Mouse (Mus musculus) liver, embryonic 14.5 days (tissue): Measurements from ENCODE around the gene Ebf1. TPM values are rescaled to one million over a fixed set of nuclear protein-coding genes. Genes with fewer than 3 reads are reported as not detected.

Source experiments
- ATAC-seq: fragments of 200-750 bp; cut with Nextera tagmentation; 2 replicates; pipeline ENCODE4 v1.8.0; 2017; ENCODE audit warnings: moderate number of reproducible peaks, mild to moderate bottlenecking, moderate library complexity; ENCODE audit not compliant: insufficient read depth
- DNase-seq, 3 experiments: peaks; one replicate each; pipeline ENCODE4 v3.0.0-alpha.2; 2012 to 2013; ENCODE audit warnings: low read depth in 3 of 3, low spot score in 3 of 3
- H3K27ac ChIP-seq: fragments of 300-500 bp; sonication (generic); 2 replicates; pipeline ENCODE4 v1.5.1; 2014; ENCODE audit warnings: moderate library complexity, mild to moderate bottlenecking, control low read depth, inconsistent platforms
- H3K27me3 ChIP-seq: fragments of 300-500 bp; sonication (generic); 2 replicates; pipeline ENCODE4 v1.6.1; 2014; ENCODE audit warnings: mild to moderate bottlenecking, low read length, moderate library complexity; ENCODE audit not compliant: control insufficient read depth, insufficient read depth
- H3K36me3 ChIP-seq: fragments of 300-500 bp; sonication (generic); replicated peaks from 2 replicates; pipeline ENCODE4 v1.6.1; 2014; ENCODE audit warnings: low read depth; ENCODE audit not compliant: control insufficient read depth, insufficient read depth
- H3K4me1 ChIP-seq, 2 experiments: fragments of 200-500 bp in 1 of 2; fragments of 300-500 bp in 1 of 2; sonication (generic) in 1 of 2; replicated peaks; 2 replicates each; pipeline ENCODE4 v1.6.1; 2012 to 2014; ENCODE audit warnings: antibody characterized with exemption in 1 of 2, inconsistent platforms in 1 of 2, low read length in 1 of 2; ENCODE audit not compliant: control insufficient read depth in 2 of 2, insufficient read depth in 2 of 2
- H3K4me2 ChIP-seq: fragments of 300-500 bp; sonication (generic); 2 replicates; pipeline ENCODE4 v1.6.1; 2014; ENCODE audit warnings: low read depth, mild to moderate bottlenecking, control low read depth, moderate library complexity
- H3K4me3 ChIP-seq, 2 experiments: fragments of 200-500 bp in 1 of 2; fragments of 300-500 bp in 1 of 2; sonication (generic) in 1 of 2; 2 replicates each; pipeline ENCODE4 v1.5.1; 2012 to 2014; ENCODE audit warnings: low read depth in 2 of 2, low read length in 2 of 2, mild to moderate bottlenecking in 2 of 2, control low read depth in 1 of 2, inconsistent platforms in 1 of 2, moderate library complexity in 1 of 2; ENCODE audit not compliant: insufficient read depth in 1 of 2
- H3K9ac ChIP-seq: fragments of 300-500 bp; sonication (generic); replicated peaks from 2 replicates; pipeline ENCODE4 v1.6.1; 2014; ENCODE audit warnings: mild to moderate bottlenecking, control low read depth, moderate library complexity
- H3K9me3 ChIP-seq: fragments of 300-500 bp; sonication (generic); 2 replicates; pipeline ENCODE4 v1.6.1; 2016; ENCODE audit warnings: low read length, mixed read lengths; ENCODE audit not compliant: control insufficient read depth
- CTCF ChIP-seq: IDR thresholded peaks from 2 replicates; pipeline ENCODE4 v1.5.1; 2016; ENCODE audit warnings: antibody characterized with exemption, low read depth, control low read depth
- EP300 ChIP-seq: IDR thresholded peaks from 2 replicates; pipeline ENCODE4 v1.6.1; 2016; ENCODE audit warnings: antibody characterized with exemption, low read depth
- WGBS: fragments of 180-500 bp; shearing (Covaris S2); extraction: QIAGEN DNeasy Blood & Tissue Kit; methylation state at CpG from one replicate; pipeline ENCODE4 v1.1.7; 2014; ENCODE audit not compliant: insufficient replicate concordance; 5-methylcytosine and 5-hydroxymethylcytosine counted together
- polyA plus RNA-seq, 2 experiments: library from polyadenylated mRNA; depleted of rRNA in 1 of 2; stranded (reverse) in 1 of 2; unstranded in 1 of 2; fragments of >200 nt; fragmentation: Nextera tagmentation in 1 of 2; extraction: Ambion mirVana in 1 of 2; gene quantifications; 2 replicates each; pipeline versions ENCODE4 v1.2.1 to v1.2.3; 2012 to 2014

The Ebf1 gene
- polyA plus RNA-seq, 2 experiments, result 0.20 to 0.34 TPM

- DNase-seq (no peak), ATAC-seq (no peak)
- Histone ChIP-seq H3K27ac (no peak overlapping the region), H3K9me3 (no peaks in the 10 kb centered on the region), H3K9ac (no peak overlapping the region), H3K36me3 (no peaks in the 10 kb centered on the region), H3K27me3 (no peaks in the 10 kb centered on the region), H3K4me3 (no peak overlapping the region), H3K4me2 (no peak overlapping the region), H3K4me1 (no peaks in the 10 kb centered on the region)
- TF ChIP-seq EP300 (no peak), CTCF (no peak)
- 58% methylated on average over 3 of the region's 3 CpGs for WGBS
These were observed 181.2 kb downstream of the Ebf1 start for GRCm38 (mm10) chr11:44798270-44798669.

GRCm38 (mm10) chr11:44804046-44804445, 186.9 kb downstream of the Ebf1 start:
- 72% methylated on average over 7 of the region's 7 CpGs for WGBS
- Histone ChIP-seq H3K27me3 (no peaks in the 10 kb centered on the region), H3K27ac (no peak overlapping the region), H3K4me3 (no peak overlapping the region), H3K4me2 (no peak overlapping the region), H3K4me1 (no peaks in the 10 kb centered on the region), H3K9me3 (no peaks in the 10 kb centered on the region), H3K36me3 (no peaks in the 10 kb centered on the region), H3K9ac (no peak overlapping the region)
- TF ChIP-seq CTCF (no peak), EP300 (no peak)
- no peak for DNase-seq
- ATAC-seq, result no peak

GRCm38 (mm10) chr11:44806589-44806988, 189.5 kb downstream of the Ebf1 start:
- Histone ChIP-seq H3K4me3 (no peak overlapping the region), H3K27ac (no peak overlapping the region), H3K9me3 (no peaks in the 10 kb centered on the region), H3K36me3 (no peaks in the 10 kb centered on the region), H3K4me1 (no peaks in the 10 kb centered on the region), H3K27me3 (no peaks in the 10 kb centered on the region), H3K4me2 (no peak overlapping the region), H3K9ac (no peak overlapping the region)
- no peak for ATAC-seq
- no peak for DNase-seq
- TF ChIP-seq EP300 (no peak), CTCF (no peak)
- WGBS, result 39% methylated on average over 11 of the region's 11 CpGs

GRCm38 (mm10) chr11:44808855-44809546, 191.9 kb downstream of the Ebf1 start:
- 23% methylated on average over 4 of the region's 4 CpGs for WGBS
- ATAC-seq, result no peak

GRCm38 (mm10) chr11:44811007-44811406, 193.9 kb downstream of the Ebf1 start:
- H3K4me1 ChIP-seq, result no peaks in the 10 kb centered on the region
- ATAC-seq, result no peak
- no peak for DNase-seq
- H3K27me3 ChIP-seq, result no peaks in the 10 kb centered on the region
- no peak overlapping the region for H3K9ac ChIP-seq
- H3K27ac ChIP-seq, result no peak overlapping the region
- no peak overlapping the region for H3K4me2 ChIP-seq
- TF ChIP-seq CTCF (no peak), EP300 (no peak)
- 56% methylated on average over 6 of the region's 6 CpGs for WGBS
- H3K4me3 ChIP-seq, result no peak overlapping the region
- no peaks in the 10 kb centered on the region for H3K9me3 ChIP-seq
- no peaks in the 10 kb centered on the region for H3K36me3 ChIP-seq

More at GRCm38 (mm10) chr11:44808855-44809546, 191.9 kb downstream of the Ebf1 start:
- no peaks in the 10 kb centered on the region for H3K36me3 ChIP-seq
- no peak overlapping the region for H3K4me3 ChIP-seq
- no peak overlapping the region for H3K9ac ChIP-seq
- H3K9me3 ChIP-seq, result no peaks in the 10 kb centered on the region
- TF ChIP-seq EP300, result no peak
- TF ChIP-seq CTCF, result no peak
- H3K4me1 ChIP-seq, result no peaks in the 10 kb centered on the region
- no peak for DNase-seq
- H3K27ac ChIP-seq, result no peak overlapping the region
- H3K4me2 ChIP-seq, result no peak overlapping the region
- H3K27me3 ChIP-seq, result no peaks in the 10 kb centered on the region
